Mouse (Mus musculus): Measurements from ENCODE around the gene Ltv1.
"Not testable (repeated sequence)": the region's sequence is repeated elsewhere in the genome, so short reads cannot be mapped to it uniquely, and the experiment has no call there.

Ltv1 gene

GRCm38 (mm10) chr10:13192731-13193351 lies at the start of gene Ltv1:
TSS of gene Ltv1 (minus strand) at chr10:13193168.
- DNase-seq = peak; percentile 97

DNA sequence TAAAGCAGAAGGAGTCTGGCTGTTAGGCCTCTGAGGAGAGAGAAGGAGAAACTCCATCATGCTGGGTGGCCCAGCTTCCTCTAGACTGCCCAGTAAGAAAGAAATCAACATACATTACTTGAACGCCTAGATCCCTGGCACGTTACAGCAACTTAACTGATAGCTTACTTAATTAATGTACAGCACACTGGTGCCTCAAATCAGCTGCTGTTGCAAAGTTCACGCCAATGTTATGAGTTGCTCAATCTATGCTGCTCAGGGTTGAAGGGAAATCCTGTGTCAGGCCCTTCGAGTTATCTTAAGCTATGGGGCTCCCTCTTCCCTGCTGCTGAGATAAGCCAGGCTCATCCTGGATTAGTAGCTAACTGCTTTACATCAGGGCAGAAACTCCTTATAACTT lies 47.5 kb upstream of the Ltv1 start:
- no peak for DNase-seq

- no peak for DNase-seq
Observed at GRCm38 (mm10) chr10:13238188-13238587, 45.2 kb upstream of the Ltv1 start.

DNA sequence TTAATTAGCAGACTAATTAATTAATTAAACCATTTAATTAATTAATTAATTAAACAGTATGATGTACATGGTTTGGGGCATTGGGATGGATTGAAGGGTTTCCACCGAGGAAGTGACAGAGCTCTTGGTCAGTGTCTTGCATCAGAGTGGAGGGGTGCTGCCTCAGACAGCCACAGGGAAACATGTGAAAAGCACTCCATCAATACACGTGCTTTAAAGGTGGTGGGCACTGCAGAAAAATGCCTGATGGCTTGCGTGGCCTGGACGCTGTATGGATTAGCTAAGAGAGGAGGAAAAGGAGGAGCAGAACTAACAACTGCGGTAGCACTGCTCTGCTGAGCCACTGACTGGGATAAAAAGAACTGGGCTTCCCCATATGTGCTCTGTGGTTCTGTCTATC lies 43.9 kb upstream of the Ltv1 start:
- DNase-seq = no peak

GRCm38 (mm10) chr10:13234503-13234902 lies 41.5 kb upstream of the Ltv1 start:
- no peak for DNase-seq

DNA sequence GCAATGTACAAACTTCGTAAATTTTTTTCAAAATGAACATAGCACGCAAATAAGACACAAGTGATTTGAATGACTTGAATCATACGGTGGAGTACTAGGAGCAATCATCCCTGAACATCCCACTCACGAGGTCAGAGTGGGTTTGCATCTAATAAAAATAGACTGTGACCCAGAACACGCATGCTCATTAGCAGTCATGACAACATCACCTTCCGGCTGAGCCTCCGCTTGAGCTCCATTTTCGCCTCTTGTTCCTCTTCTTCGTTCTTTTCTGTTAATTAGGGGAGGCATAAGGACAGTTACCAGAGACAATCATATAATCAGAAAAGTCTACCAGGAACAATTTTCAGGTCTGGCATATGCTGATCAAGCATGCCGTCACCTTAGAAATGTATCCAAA lies 41.0 kb upstream of the Ltv1 start:
- no peak for DNase-seq

DNA sequence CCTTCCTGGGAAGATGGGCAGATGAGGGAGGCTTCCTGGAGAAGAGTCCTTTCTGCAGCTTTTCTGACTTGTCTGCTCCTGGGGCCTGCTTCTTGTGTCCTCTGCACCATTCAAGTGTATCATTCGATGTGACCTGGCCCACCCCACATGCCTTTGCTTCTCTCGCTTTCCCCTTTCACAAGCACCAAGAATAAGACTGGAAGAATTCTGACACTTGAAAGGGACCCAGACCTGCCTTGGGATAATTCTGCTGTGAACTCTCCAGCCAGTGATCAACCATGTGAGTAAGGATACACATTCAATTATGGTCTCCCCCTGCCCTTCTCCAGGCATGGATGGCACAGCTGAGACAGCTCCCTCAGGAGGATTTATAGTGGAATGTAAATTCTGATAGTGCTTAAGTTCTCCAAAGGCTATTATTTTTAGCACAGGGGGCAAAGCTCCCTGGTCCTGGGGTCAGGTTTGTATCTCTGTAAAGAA lies 40.2 kb upstream of the Ltv1 start:
- no peak for DNase-seq

GRCm38 (mm10) chr10:13232443-13233142 lies 39.6 kb upstream of the Ltv1 start:
- DNase-seq = no peak

DNA sequence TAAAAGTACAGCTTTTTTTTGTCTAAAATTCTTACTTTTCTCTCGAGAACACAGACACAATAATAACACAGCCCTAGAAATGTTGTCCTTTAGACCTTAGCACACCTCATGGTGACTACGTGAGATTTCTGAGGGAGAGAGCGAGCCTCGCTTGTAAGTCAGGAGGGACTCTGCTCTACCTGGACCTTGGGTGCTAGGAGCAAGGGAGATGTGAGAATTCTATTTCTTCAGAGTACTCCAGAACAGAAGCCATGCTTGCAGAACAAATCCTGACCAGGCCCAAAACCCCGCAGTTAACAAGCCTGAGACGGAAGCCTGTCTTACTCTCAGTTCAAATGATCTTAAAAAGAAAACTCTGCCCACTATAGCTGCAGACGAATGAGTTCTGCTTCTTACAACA lies 37.7 kb upstream of the Ltv1 start:
- no peak for DNase-seq

DNA sequence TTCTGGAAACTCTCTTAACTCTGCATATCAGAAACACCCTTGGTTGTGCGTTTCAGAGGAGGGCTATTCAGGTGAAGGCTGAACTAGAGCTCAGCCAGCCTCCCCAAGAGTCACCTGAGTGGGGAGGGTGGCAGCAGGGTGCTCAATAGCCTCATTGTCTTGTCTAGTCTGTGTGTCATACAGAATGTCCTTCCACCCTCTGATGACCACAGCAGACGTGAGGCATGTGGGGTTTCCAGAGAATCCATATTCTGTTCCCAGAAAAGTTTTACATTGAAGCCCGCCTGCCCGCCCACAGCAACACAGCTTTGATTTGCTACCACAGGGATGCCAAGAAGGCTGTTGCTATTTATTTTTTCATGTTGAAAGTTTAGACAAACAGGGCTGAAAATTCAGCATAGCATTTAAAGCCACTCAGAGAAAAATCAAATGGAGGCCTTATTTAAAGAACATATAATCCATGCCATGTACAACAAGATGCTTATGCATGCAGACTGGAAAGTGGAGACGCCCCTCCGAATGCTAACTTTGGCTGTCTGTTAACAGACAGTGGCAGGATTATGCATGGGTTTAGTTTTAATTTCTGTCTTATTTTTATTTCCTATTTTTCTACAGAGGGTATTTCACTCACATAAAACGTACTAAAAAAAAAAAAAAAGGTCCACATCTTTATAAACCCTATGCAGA lies 32.6 kb upstream of the Ltv1 start:
- DNase-seq = no peak

DNA sequence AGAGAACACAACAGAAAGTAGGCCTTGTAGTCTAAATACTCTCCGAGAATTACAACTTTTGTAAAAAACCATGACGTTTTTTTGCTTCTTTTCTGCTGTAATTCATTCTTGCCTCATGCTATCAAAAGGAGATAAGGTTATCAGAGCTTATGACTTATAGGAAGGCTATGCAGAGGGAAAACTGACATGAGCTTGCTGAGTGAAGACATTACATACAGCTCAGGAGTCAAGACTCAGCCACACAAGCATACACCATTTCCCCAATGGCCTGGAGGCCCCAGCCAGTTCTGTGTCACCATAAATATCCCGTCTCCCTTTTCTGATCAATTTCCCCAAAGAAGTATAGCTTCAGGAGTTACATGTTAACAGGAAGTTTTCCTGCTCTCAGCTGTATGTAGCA lies 29.2 kb upstream of the Ltv1 start:
- no peak for DNase-seq

- DNase-seq = no peak
Observed at GRCm38 (mm10) chr10:13220061-13220460, 27.1 kb upstream of the Ltv1 start.

GRCm38 (mm10) chr10:13213956-13214355 lies 21.0 kb upstream of the Ltv1 start:
- no peak for DNase-seq

- DNase-seq = no peak
Observed at GRCm38 (mm10) chr10:13212829-13213228, 19.9 kb upstream of the Ltv1 start.

GRCm38 (mm10) chr10:13212326-13212725 lies 19.4 kb upstream of the Ltv1 start:
- no peak for DNase-seq

DNA sequence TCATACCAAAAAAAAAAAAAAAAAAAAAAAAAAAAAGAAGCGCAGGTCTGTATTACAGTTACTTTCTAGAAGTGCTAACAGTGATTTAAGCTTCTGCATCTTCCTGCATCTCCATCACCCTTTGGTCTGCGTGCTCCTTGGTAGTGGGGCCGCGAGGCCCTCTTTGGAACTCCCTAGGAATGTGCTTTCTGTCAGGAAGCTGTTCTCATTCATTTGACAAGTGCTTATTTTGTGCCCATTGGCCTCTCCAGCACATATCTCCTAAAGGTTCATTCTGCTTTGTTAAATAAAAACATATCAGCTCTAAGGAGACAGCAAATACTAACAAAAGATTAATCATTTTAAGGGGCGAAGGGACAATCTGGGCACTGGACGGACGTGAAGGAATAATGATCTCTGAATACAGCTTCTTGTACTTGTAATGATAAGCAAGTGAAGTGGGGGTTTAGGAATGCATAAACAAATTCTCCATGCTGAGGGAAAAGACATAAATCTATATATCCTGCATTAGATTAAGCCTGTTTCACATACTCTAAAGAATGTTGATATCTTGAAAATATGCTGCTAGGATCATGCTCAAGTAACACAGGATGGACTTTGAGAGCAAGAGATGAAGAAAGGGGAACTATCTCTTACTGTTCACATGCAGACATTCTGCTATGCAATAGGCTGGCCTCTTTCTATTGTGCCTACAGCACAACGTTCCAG lies 17.1 kb upstream of the Ltv1 start:
- DNase-seq = no peak

DNA sequence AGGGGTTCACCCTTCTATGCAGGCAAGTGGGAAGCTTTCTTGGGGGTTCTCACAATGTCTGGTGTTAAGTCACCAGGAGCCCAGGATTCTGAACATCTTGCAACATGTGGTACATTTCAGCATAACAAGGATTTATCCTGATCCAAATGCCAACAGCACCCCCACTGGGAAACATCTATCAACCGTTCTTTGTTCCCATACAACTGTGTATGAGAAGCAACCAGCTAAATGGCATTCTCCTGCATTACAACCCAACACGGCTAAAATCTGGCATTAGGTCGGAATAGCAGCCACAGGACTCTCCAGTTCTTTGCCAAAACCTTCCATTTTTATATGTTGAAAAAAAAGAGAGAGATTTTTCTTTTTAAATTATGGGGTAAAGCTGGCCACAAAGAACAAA lies 16.5 kb upstream of the Ltv1 start:
- no peak for DNase-seq

- no peak for DNase-seq
Observed at GRCm38 (mm10) chr10:13209061-13209460, 16.1 kb upstream of the Ltv1 start.

DNA sequence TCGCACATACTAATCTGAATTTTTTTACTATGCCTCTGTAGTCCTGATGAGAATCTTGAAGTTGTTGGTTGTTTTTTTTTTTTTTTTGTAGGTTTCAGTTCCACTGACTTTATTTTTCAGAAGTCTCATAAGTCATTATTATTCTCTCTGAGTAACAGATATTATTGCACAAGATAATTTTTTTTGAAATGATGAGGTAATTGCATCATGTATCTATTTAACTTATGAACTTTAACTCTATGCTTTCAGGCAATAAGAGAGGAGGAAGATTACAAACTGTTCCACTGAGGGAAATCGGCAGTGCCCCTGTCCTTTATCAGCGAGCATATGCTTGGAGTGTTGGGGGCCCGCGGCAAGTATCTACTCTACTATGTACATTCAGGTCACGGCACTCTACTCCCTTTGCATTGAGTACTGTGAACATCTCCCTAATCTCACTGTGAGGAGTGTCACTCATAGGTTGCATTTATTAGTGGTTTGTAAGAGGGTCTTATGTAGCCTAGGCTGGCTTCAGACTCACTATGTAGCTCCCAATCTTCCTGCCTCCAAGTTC lies 8.8 kb upstream of the Ltv1 start:
- no peak for DNase-seq

DNA sequence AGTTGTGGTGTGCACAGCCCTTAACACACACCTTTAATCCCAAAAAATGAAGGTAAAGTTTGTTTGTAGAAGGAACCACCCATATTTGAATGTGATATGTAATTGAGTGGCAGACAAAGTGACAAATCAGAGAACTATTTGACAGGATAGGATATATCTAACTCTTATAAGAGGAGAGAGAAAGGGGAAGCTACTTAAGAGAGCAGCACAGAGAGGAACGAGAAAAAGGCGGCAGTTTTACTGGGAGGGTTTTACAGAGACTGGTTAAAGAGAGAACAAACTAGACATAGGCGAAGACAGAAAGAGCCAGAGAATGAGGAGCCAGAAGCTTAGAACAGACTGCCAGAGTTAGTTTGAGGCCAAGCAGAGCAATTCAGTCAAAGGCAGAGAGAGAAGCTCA lies 7.9 kb upstream of the Ltv1 start:
- DNase-seq = no peak

DNA sequence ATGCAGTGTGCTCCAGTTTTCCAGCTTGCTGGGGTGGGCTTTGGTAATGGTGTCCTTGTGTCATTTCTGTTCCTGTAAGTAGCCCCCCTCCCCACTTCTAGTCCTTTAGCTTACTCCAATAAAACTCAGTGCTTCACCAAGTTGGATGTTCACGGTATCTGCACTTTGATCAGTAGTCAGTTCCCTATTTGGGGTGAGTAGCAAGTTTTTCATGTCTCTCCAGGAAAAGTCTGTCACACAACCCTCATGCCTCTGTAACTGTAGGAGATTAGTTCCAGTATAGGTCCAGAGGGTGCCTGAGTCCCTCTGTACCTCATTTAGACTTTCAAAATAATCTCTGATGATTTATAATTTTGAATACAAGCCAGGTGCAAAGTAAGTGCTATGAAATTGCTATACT lies 6.3 kb upstream of the Ltv1 start:
- DNase-seq = no peak

DNA sequence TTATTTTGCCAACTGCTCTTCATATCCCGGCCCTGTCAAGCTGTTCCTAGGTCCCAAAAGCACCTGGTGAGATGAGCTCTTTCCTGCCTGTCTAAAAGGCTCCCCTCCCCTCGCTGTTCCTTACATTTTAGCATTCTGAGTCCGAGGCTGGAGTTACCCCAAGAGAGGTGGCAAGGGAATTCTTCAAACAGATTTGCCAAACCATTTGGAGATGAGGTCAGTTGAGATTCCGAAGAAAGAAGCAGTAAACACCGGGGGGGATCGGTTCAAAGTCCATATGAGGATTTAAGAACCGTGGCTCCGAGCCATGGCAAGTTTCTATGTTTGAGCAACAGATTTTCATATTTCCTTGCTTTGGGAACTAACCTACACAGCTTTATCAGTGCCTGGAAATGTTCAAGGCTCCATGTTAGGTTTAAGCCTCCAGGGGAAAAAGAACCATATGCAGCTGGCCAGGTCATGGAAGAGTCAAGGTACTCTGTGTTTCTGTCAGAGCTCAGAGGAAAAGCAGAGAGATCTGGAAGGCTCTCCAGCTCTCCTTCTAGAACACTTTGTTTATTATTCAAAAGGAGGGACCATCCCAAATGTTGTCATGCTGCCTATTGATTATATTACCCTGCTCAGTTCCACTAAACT lies 4.0 kb upstream of the Ltv1 start:
- no peak for DNase-seq

DNA sequence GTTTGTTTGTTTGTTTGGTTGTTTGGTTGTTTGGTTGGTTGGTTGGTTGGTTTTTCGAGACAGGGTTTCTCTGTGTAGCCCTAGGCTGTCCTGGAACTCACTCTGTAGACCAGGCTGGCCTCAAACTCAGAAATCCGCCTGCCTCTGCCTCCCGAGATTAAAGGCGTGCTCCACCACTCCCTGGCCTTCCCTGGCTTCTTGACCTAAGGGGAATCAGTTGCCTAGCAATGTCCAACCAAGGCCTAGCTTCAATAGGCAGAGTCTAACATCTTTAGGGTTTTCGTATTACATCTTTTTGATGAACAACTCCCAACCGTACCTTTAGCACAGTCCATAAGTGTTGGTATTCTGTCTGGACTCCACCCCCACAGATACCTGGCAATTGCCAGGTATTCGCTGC lies 528 bp upstream of the Ltv1 start:
- not testable (repeated sequence) for DNase-seq

Measured in B cell, adult 2 months (primary cell).